Mouse (Mus musculus) common myeloid progenitor, adult 5-6 weeks (primary cell): ENCODE data around the gene Tcf7. TPM values are rescaled to one million over a fixed set of nuclear protein-coding genes. Genes with fewer than 3 reads are reported as not detected.
"Not testable (repeated sequence)": the region's sequence is repeated elsewhere in the genome, so short reads cannot be mapped to it uniquely, and the experiment has no call there.

Experiments used
- ATAC-seq: replicated peaks from 2 replicates; pipeline ENCODE4 v1.8.0; 2016; ENCODE audit warnings: low read depth, mild to moderate bottlenecking, moderate TSS enrichment, inconsistent platforms; ENCODE audit not compliant: poor library complexity, severe bottlenecking
- total RNA-seq: library from RNA; stranded (forward); fragments of 200-1000, 187-1606 nt; gene quantifications from 2 replicates; pipeline ENCODE4 v1.2.3, GENCODE M21; 2017

The Tcf7 gene
- total RNA-seq, 1 experiment from 2014 or later, result 1.2 TPM

DNA sequence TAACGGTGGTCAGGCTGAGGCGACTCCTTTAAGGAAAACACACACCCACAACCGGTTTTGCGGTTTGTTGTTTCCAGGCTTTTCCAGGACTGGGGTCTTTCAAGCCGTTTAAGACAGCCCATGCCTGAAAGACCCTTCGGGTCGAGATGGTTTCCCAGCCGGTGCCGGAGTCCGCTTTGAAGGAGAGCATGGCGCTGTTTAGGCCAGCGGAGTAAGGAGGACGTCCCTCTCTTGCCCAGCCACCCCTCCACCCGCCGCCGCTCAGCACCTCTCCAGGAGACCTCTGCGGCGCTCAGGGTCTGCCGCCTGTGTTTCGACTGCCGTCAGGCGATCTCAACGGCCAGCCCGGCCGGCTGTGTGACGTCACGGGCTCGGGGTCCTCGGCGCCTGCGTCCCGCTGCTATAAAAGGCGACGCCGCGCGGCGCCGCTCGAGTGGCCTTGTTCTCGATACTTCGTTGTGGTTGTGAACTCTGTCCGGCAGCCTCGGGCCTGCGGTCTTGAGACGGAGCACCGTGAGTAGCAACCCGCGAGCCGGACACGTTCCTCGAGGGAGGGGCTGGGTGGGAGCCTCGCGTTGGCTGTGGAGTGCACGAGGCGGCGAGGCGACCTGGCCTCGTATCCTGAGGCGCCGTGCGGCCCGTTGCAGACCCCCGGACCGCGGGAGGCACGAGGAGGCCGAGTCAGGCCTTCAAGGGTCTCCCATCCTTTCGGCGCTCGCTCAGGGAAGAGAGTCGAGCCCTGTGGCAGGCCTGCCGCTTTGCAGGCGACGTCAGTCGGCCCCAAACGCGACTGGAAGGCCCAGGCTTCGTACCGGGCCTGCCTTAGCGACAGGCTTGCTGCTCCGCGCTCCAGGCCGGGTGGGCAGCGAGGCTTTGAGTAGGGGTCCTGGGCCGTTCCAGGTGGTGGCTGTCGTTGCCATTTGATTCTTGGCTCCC is 50.9 kb downstream of the Tcf7 start, which contains the start of gene Skp1a:
Gene Skp1a, plus strand, starts transcription at position 390 of the 936 bp plus-strand sequence.
- peak; percentile 81 for ATAC-seq

DNA sequence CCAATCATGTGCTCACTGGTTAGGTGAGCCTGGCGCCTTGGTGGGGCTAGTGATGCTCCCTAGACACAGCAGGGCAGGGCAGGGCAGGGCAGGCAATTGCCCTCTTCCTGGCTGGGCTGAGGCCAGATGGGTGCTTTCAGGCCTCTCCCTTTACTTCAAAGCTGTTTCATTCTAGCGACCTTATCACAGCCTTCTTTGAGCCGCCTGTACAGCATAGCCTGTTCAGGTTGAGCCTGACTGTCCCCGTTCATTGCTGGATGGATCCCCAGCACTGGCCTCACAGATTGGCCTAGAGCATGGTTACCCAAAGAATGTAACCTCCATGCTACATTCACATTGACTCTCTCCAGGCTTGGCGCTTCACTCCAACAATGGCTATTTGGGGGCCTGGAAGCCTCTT is 52.1 kb downstream of the Tcf7 start:
- no peak for ATAC-seq

DNA sequence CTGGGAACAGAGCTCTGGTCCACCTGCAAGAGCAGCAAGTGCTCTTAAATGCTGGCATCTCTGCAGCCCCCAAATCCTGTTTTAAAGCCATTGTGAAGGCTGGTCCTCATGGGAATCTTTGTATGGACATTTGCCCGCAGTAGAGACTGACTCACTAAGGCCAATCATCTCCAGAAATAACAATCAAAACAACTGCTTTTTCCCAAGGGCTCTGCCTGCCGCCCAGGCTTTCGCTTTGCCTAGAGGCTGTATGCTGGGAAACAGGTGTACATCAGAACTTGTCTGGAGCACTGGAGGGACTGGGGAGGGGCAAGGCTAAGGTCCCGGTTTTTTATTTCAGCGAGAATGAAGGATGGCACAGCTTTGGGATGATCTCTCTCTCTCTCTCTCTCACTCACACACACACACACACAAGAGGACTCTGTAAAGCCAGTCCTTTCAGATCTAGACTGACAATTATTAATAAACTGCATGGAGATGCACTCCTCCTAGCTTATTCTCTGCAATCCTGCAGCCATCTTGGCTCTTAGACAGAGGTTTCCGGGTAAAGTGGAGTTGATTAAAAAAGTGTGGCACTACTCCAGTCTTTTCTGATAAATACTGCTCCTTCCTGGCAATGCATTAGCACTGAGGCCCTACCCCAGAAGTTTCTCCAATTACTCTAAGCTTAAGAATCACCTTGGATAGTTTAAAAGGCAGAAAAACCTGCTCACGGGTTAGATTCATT is 53.9 kb downstream of the Tcf7 start:
- ATAC-seq, result no peak

DNA sequence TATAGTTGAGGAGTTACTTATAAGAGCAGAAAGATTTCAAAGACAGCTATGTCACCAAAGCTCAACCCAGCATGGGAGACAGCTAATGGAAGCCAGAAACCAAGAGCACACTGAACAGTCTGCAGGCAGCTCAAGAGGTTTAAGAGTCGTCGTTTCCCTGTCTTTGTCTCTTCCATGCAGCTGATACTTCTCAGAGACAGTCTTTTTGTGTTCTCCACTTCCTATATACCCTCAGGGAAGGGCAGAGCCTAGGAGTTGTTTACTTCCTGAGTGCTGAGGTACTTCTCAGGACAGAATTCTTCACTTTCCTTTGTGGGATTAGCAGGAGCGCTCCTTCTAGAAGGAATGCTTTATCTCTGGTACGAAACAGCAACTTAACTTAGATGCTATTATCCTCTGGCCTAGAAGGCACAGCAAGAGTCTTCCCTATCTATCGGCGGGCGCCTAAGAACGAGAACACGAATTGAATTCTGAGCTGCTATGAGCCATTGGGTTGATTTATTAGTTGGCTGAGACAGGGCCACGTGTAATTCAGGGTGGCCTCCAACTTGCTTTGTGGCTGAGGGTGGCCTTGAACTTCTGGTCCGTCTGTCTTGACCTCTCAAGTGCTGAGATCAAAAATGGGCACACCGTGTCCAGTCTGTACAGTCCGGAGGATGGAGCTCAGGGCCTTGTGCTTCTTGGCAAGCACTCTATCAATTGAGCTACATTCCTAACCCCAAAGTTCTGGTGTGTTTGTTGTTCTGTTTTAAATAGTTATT is 55.2 kb downstream of the Tcf7 start:
- ATAC-seq, result no peak

DNA sequence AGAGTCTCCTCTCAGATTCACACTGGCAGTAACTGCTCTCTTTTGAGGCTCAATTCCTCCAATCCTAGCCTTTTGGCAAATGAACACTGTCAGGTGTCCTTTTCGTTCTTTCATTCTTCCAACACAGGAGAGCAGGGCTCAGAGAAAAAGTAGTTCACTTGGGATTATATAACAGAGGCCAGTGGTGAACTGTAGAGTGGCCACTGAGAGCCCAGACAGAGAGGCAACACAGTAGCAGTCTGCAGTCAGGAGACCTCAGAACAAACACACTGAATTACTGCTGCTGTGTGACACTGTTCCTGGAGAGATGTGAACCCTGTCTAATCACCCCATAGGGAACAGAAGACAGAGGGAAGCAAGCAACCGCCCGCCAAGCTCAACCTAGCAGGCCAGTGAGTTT is 55.8 kb downstream of the Tcf7 start:
- no peak for ATAC-seq

DNA sequence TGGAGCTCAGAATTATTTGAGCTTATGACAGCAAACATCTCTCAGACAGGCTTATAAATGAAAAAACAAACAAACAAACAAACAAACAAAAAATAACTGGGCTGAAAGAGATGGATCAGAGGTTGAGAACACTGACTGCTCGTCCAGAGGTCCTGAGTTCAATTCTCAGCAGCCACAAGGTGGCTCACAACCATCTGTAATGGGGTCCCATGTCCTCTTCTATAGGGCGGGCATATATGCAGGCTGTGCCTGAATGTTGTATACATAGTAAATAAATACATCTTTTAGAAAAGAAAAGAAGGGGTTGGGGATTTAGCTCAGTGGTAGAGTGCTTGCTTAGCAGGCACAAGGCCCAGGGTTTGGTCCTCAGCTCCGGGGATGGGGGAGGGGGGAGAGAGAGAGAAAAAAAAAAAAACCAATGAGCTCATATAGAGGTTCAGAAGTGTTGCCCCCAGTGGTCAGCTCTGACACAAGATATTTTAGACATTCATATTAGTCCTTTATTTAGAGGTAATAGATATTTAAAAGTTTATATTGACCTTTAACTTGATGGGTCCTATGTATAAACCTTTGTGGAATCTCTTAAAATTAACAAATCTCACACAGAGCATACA is 56.7 kb downstream of the Tcf7 start:
- ATAC-seq, result no peak

DNA sequence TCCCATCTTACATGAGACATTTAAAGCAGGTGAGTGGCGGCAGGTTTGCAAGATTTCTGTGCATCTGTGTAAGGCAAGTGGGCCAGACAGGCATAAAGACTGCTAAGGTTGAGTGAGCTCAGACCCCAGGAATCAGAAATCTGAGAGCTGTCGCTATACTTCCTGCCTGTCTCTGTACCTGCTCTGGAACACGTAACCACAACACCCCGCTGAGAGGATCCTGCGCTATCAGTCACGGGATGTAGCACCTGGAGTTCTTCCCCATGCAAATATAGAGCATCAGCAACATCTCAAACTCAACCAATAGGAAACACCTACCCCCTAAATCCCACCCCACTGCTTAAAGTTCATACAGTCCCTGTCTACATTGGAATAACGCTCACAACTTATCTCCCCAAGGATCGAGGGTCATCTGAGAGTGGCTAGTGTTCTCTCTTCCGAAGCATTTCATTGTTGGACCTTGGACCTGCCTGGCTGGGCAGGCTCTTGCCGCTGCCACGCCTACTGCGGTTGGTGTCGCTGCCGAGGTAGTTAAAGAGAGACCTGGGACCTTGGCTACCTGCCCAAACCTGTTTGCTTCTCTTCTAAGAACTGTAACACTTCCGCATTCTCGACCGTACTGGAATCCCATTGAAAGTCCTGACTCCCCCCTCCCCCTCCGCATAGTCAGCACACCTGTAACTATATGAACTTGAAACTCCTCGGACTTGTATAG is 58.7 kb downstream of the Tcf7 start:
- ATAC-seq, result peak; percentile 27; the same call in 1 of the 2 replicates

DNA sequence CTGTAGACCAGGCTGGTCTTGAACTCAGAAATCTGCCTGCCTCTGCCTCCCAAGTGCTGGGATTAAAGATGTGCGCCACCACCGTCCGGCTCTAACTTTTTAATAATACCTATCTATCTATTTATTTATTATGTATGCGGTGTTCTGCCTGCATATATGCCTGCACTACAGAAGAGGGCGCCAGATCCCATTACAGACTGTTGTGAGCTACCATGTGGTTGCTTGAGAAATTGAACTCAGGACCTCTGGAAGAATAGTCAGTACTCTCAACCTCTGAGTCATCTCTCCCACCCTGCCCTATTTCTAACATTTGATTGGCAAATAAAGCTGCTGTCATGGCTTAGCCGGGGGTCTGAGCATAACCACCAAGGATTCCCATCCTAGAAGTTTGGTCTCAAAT is 59.9 kb downstream of the Tcf7 start:
- no peak for ATAC-seq

DNA sequence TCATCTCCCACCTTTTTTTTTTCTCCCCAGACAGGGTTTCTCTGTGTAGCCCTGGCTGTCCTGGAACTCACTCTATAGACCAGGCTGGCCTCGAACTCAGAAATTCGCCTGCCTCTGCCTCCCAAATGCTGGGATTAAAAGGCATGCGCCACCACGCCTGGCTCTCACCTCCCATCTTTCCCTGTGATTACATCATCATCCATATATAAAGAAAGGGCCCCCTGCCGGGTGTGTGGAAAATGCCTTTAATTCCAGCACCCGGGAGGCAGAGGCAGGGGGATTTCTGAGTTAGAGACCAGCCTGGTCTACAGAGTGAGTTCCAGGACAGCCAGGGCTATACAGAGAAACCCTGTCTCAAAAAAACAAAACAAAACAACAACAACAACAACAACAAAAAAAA is 60.9 kb downstream of the Tcf7 start:
- ATAC-seq, result not testable (repeated sequence)

DNA sequence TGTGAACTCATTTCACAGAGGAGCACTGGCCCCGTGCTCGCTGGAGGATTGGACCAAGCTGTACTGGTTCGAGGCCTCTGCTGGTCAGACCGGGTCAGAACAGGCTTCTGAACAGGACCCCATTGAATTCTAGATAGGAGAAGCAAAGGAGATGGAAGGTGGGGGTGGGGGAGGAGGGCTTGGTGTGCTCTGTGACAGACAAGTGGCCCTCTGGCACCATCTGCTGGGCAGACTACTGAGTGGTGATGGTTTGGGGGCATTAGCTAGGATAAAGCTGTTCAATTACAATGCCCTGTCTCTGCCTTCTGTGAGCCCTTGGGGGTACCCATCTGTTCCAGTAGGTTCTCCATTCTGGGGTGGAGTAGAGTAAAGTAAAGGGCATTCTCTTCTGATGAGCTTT is 62.5 kb downstream of the Tcf7 start:
- ATAC-seq, result peak; percentile 90

DNA sequence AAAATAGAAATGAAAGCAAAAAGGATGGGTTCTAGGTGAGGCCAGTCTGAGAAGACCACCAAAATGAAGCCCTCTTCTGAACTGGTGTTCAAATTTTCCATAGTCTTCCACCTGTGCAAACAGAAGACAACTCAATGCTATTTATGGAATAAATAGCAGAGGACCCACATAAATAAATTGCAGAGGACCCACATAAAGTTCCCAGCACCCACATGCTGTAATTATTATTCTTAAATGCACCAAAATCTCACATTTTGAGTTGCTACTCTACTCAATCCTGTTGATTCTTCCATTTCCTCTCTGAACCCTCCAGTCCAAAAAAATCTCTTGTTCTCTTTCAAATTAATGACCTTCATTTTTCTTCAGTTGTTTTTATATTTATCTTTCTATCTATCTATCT is 68.9 kb downstream of the Tcf7 start, which contains the start of gene Olfr1371:
Gene Olfr1371, minus strand, starts transcription at position 101 of the 400 bp plus-strand sequence.
- no peak for ATAC-seq

Other genes with a start within 250 kb of the Tcf7 start
- gene Ppp2ca, start 184.3 kb downstream of the Tcf7 start, total RNA-seq, result 109 and 112 TPM in 2 replicates
- not detected in 2 replicates for gene Olfr1373, start 137.5 kb downstream of the Tcf7 start, total RNA-seq
- not detected in 2 replicates for gene Olfr1371, start 69.0 kb downstream of the Tcf7 start, total RNA-seq
- 277 and 287 TPM in 2 replicates for gene Skp1a, start 51.0 kb downstream of the Tcf7 start, total RNA-seq
- 230 and 274 TPM in 2 replicates for gene Vdac1, start 77.8 kb upstream of the Tcf7 start, total RNA-seq
- gene 9530068E07Rik, start 113.4 kb upstream of the Tcf7 start, total RNA-seq, result 61.4 and 77.6 TPM in 2 replicates